Mouse (Mus musculus): ENCODE measurements around the gene Wnt10b.

DNA sequence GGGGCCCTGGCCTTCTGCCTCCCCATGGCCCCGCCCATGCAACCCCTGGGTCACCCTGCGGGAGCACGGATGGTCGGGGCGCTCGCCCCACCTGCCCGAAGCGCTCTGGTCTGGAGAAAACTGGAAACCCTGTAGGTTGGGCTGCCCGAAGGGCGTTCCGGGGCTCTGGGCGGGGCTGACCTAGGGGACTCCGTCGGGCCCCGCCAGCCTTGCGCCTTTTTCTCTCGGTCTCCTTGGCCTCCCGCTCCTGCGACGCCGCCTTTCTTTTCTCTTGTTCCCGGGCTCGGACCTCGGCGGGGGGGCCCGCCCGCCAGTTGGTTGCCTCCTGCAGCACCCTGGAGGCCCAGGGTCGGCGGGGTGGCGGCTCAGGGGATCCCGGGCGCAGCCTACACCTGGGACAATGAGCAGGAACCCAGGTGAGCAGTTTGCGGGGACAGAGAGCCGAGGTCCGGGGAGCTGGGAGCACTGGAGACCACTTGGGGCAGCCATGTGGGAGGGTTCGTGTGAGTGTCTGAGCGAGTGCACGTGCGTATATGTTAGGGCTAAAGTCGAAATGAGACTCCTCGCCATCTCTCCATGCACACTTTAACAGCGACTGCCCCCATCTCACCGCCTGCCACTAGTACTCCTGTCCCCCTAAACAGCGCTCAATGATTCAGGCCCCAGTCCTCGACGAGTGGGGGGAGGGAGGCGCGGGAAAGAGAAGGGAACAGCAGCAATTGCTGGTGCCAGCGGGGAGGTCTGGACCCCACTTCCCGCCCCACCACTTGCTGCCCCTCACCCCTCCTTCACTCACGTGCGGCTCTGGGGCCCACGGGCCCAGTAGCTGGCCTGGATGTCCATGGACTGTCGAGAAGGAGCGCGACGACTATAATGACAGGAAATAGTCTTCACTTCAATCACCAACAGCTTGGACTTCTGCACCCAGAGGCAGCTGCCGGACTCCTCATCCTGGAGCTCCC lies 29.1 kb upstream of the Wnt10b start:
- no peak for TF ChIP-seq CTCF (conservative IDR thresholded peaks at IDR 0.05; ENCODE audit: low read length)
- TF ChIP-seq POU5F1 (IDR thresholded peaks at IDR 0.05; ENCODE audit: borderline replicate concordance, low read length), result no peak
- no peak for TF ChIP-seq NANOG (IDR thresholded peaks at IDR 0.05; ENCODE audit: borderline replicate concordance, low read length)
